Mouse (Mus musculus): ENCODE measurements at regions not wholly inside any gene's neighbourhood (a gene's known extent, or its start where the extent isn't known, plus 50 kb on each side); places are given as distances from the start of the nearest gene placed in this dataset.
A peak's percentile ranks its signal among the peaks of the same experiment; 100 is the strongest.

- no peak for DNase-seq
Observed at GRCm38 (mm10) chr1:185519811-185520210, 65.2 kb downstream of the Slc30a10 start.

DNA sequence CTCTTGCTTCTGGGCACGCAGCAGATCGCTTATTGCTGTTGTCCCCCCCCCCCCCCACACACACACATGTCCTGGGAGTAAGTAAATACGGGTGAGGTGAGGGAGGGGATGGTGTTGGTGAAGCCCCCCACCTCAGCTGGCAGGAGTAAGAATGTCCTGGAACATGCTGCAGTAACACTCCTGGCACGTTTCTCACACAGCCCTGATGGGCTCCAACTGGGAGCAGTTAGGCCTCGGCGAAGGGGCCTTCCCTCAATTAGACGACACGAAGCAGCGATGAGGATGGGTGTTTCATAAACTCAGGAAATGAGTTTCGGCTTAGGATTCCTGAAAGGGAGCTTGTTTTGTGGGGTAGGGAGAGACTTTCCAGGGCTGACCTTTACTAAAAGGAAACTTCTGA is 69.4 kb downstream of the Slc30a10 start:
- no peak for DNase-seq

DNA sequence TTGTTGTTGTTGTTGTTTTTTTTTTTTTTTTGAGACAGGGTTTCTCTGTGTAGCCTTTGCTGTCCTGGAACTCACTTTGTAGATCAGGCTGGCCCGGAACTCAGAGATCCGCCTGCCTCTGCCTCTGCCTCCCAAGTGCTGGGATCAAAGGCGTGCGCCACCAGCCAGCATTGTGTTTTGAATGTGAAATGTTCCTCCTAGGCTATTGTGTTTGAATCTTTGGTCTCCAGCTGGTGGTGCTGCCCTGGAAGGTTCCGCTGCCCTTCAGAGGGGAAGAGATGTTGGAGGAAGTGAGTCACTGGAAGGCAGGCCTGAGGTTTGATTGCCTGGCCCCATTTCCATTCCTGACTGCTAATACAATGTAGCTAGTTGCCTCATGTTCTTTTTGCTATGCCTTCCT is 78.8 kb downstream of the Slc30a10 start:
- no peak for DNase-seq

DNA sequence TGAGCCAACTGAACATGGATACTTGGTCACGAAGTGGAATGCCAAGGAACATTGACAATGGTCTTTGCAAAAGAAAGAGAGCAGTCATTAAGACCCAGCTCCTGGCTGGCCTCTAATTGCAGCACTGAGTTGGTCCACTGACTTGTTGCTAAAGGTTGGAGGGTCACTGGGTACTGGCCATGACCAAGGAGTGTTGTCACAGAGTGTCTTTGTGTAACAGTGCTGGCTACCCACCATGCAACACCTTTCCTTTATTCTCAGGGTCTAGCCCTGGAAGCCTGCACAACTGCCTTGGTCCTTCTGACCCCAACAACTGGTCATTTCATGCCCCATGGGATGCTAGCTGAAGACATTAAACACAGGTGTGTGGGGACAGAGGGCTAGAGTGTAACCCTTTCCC is 79.5 kb downstream of the Slc30a10 start:
- no peak for DNase-seq

GRCm38 (mm10) chr1:185535321-185535720 is 80.7 kb downstream of the Slc30a10 start:
- peak; percentile 8 for DNase-seq

GRCm38 (mm10) chr1:185537236-185537635 is 82.6 kb downstream of the Slc30a10 start:
- DNase-seq, result no peak

DNA sequence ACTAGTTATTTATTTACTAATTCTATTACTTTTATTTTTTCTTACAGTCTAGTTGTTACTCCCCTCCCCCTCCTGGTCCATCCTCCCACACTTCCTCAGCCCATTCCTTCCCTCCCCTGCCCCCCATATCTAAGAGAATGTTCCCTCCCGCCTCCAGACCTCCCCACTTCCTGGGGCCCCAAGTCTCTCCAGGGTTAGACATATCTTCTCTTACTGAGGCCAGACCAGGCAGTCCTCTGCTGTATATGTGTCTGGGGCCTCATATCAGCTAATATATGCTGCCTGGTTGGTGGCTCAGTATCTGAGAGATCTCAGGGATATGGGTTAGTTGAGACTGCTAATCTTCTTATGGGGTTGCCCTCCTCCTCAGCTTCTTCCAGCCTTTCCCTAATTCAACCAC is 84.8 kb downstream of the Slc30a10 start:
- no peak for DNase-seq

DNA sequence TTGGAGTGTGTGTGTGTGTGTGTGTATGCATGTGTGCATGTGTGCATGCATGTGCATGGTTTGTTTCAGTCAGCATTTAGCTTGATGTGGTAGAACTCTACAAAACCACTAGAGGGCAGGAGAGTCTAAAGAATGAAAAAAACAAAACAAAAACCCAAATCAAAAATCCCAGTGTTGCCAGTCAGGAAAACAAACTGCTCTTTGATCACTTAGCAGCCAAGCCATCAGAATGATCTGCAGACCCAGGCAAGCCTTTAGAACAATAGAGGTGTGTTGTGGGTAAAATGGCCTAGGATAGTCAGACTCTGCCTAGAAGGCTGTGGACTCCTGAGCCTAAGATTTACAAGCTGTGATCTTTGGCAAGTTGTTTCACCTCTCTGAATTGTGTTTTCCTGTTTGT is 91.7 kb downstream of the Slc30a10 start:
- DNase-seq, result no peak

GRCm38 (mm10) chr1:185572761-185573530 is 118.3 kb downstream of the Slc30a10 start:
- DNase-seq, result no peak

GRCm38 (mm10) chr1:185574978-185575377 is 120.3 kb downstream of the Slc30a10 start:
- DNase-seq, result no peak

DNA sequence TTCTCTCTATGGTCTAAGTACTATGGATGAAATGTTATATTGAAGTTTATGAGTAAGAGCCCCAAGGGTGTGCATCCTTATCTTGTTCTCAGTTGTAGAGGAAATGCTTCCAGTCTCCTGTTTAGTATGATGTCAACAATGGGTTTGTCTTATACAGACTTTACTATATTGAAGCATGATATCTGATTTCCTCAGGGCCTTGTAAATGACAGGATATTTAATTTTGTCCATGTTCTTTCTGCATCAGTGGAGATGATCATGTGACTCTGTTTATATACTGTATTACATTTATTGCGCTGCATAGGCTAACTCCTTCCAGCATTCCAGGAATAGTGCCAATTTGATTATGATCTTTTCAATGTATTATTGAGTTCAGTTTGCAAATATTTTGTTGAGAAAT is 125.2 kb downstream of the Slc30a10 start:
- DNase-seq, result no peak

DNA sequence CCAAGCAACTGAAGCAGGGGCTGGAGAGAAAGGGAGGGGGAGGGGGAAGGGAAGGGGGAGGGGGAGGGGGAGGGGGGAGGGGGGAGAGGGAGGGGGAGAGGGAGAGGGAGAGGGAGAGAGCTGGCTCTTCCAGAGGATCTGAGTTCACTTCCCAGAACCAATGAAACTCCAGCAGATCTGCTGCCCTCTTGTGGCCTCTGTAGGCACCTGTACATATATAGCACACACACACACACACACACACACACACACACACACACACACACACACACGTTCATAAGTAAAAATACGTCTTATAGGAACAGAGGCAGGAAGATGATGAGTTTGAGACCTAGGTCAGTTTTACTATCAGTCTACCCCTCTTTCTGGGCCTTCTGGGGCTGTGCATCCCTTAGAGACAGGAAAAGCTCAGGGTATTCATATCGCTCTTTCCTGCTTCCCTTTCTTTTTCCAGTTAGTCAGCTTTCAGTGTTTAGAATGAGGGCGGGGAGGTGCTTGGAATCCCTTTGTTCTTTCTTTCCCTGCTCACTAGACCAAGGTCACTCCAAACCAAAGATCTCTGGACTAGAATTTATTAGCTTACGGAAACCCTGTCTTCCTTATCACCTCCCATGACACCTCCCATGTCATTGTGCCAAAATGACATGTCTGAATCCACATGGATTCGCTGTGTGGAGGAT is 130.7 kb downstream of the Slc30a10 start:
- DNase-seq, result no peak

GRCm38 (mm10) chr1:185587671-185588347 is 133.2 kb downstream of the Slc30a10 start:
- DNase-seq, result no peak

DNA sequence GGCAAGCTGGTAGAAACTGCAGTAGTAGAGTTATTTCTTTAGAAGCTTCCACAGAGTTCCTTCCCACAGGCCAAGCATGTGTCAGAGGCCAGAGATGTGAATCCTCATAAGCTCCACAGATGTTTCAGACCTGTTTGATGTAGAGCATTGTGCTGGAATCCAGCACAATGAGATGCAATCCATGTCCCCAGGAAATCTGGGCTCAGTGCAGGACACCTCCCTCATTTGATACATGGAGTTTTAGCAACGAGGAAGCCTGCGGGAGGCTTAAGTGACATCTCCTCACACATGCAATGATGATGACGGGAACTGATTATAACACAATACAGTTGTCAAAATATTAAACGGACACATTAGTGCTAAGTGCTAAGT is 133.7 kb downstream of the Slc30a10 start:
- no peak for DNase-seq

GRCm38 (mm10) chr1:185596815-185597214 is 142.2 kb downstream of the Slc30a10 start:
- no peak for DNase-seq

GRCm38 (mm10) chr1:185598514-185598913 is 143.9 kb downstream of the Slc30a10 start:
- no peak for DNase-seq

GRCm38 (mm10) chr1:185601166-185601565 is 146.5 kb downstream of the Slc30a10 start:
- DNase-seq, result no peak

DNA sequence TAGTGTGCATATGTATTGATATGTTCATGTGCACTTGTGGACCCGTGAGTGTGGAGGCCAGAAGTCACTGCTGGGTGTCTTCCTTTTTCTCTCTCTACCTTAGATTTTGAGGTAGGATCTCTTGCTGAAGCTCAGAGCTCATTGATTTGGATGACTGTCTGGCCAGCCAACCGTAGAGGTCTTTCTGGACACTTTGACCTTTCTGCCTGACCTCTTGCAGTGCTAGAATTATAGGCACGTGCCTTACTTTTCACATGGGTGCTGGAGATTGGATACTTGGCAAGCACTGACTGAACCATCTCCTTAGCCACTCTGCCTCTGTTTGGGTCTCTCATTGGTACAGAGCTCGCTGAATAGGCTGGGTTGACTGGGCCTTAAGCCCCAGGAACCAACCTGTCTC is 151.3 kb downstream of the Slc30a10 start:
- DNase-seq, result no peak

- DNase-seq, result no peak
Observed at GRCm38 (mm10) chr1:185607611-185608010, 153.0 kb downstream of the Slc30a10 start.

- no peak for DNase-seq
Observed at GRCm38 (mm10) chr1:185608440-185608839, 153.8 kb downstream of the Slc30a10 start.

DNA sequence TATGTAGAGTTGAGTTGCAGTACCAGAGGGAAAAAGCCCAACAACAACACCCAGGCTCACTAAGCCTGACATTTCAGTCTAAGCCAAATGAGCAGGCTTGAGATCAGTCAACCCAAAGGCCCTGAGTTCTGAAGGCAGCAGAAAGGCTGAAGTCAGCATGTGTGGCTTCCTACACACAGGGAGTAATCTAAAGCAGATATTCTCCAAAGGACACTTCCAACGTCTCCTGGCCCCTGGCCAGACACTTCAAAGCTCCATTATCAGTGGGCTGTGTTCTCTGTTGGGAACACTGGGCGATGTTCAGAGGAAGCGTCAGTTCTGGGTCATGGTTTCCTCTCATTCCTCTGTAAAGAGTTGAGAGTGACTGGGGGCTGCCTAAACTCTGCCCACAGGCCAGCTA is 155.9 kb downstream of the Slc30a10 start:
- peak; percentile 24 for DNase-seq

GRCm38 (mm10) chr1:185615819-185616429 is 161.3 kb downstream of the Slc30a10 start:
- no peak for DNase-seq

- DNase-seq, result no peak
Observed at GRCm38 (mm10) chr1:185617691-185618090, 163.0 kb downstream of the Slc30a10 start.
